Comparison of ENCODE assay signal across 8 mouse cellular contexts in genomic region chr11:69633128-69633866, GRCm38 (mm10). TPM values are rescaled to one million over a fixed set of nuclear protein-coding genes. Genes with fewer than 3 reads are reported as not detected.
DNase-seq lines count a peak whose midpoint lies in the region; ATAC-seq and TF ChIP-seq lines count a peak whose summit lies in the region.
"Had no signal": no experiment of that assay in that cellular context is flagged by ENCODE, and none has a peak within 500 bp of the region (broad histone marks: within the 10 kb centered on the region; RNA-seq: fewer than 3 reads in every experiment).

No protein-coding gene starts in this region.

- H3K4me1 ChIP-seq in bone marrow macrophage, adult 2 months (ENCODE audit: control insufficient read depth, insufficient read depth, low read length), result peaks cover 16% of the 10 kb centered on the region
- H3K4me1 ChIP-seq in forebrain, postnatal 0 days (ENCODE audit: insufficient read depth), result peaks cover 24% of the 10 kb centered on the region
- peaks cover 26% of the 10 kb centered on the region for H3K4me1 ChIP-seq in kidney, embryonic 16.5 days (ENCODE audit: insufficient read depth, low read length)

- peak overlapping the region; percentile 75 for H3K4me2 ChIP-seq in forebrain, postnatal 0 days (ENCODE audit: low read depth)
- H3K4me2 ChIP-seq in kidney, embryonic 16.5 days (replicated peaks; ENCODE audit: low read depth, low read length), result peak overlapping the region; percentile 84

- no peak for TF ChIP-seq CTCF in bone marrow macrophage, adult 2 months (IDR thresholded peaks at IDR 0.05; ENCODE audit: low read depth, low read length)
- no peak for TF ChIP-seq CTCF in forebrain, postnatal 0 days (IDR thresholded peaks at IDR 0.05; ENCODE audit: low read depth)

- H3K27me3 ChIP-seq in forebrain, postnatal 0 days (ENCODE audit: insufficient read depth, low read length), result no peaks in the 10 kb centered on the region
- H3K27me3 ChIP-seq in kidney, embryonic 16.5 days (ENCODE audit: insufficient read depth, low read length), result no peaks in the 10 kb centered on the region

- peak; percentile 44 for ATAC-seq in forebrain, postnatal 0 days
- ATAC-seq in kidney, embryonic 16.5 days (ENCODE audit: low FRiP score, low TSS enrichment), result peak; percentile 69
- ATAC-seq in monocyte, adult 5-6 weeks (replicated peaks; ENCODE audit: insufficient number of reproducible peaks, low FRiP score, low TSS enrichment, poor library complexity, severe bottlenecking), result no peak

- H3K4me3 ChIP-seq in bone marrow macrophage, adult 2 months (ENCODE audit: insufficient read depth, low read length), result peak overlapping the region; percentile 74
- peak overlapping the region; percentile 89 for H3K4me3 ChIP-seq in forebrain, postnatal 0 days (ENCODE audit: low read depth, low read length)
- peak overlapping the region; percentile 96 for H3K4me3 ChIP-seq in kidney, embryonic 16.5 days (ENCODE audit: low read length)
- H3K4me3 ChIP-seq in macrophage (ENCODE audit: inconsistent target), result peak overlapping the region; percentile 71

- H3K27ac ChIP-seq in bone marrow macrophage, adult 2 months (ENCODE audit: insufficient read depth, low read depth, low read length), result peak overlapping the region; percentile 61
- peak overlapping the region; percentile 93 for H3K27ac ChIP-seq in forebrain, postnatal 0 days (ENCODE audit: low read depth, low read length)
- peak overlapping the region; percentile 96 for H3K27ac ChIP-seq in kidney, embryonic 16.5 days (ENCODE audit: low read length)
- H3K27ac ChIP-seq in macrophage, result peak overlapping the region; percentile 37

- WGBS in forebrain, postnatal 0 days, result under 1% methylated on average over 34 of the region's 50 CpGs
- WGBS in kidney, embryonic 16.5 days, result under 1% methylated on average over 43 of the region's 50 CpGs
- WGBS in macrophage (ENCODE audit: missing documents), result 2% methylated on average over 48 of the region's 50 CpGs

- H3K36me3 ChIP-seq in forebrain, postnatal 0 days (ENCODE audit: insufficient read depth), result no peaks in the 10 kb centered on the region
- peaks cover 3% of the 10 kb centered on the region; the same call in 1 of the 2 replicates for H3K36me3 ChIP-seq in kidney, embryonic 16.5 days (ENCODE audit: insufficient read depth, low read length)
- H3K36me3 ChIP-seq in macrophage (ENCODE audit: inconsistent target), result no peaks in the 10 kb centered on the region

- peak; percentile 62 to 65 for DNase-seq in right cerebral cortex, postnatal 10 days (ENCODE audit: low spot score in 2 of 2)
- no peak for DNase-seq in right cerebral cortex, postnatal 25 days
- DNase-seq in forebrain, postnatal 0 days, result peak; percentile 14

- H3K79me2 ChIP-seq in macrophage (ENCODE audit: inconsistent target), result peaks cover 52% of the 10 kb centered on the region

- no peaks in the 10 kb centered on the region for H3K9me3 ChIP-seq in forebrain, postnatal 0 days (ENCODE audit: low read length)
- no peaks in the 10 kb centered on the region for H3K9me3 ChIP-seq in kidney, embryonic 16.5 days (ENCODE audit: low read length)

- peak overlapping the region; percentile 87 for H3K9ac ChIP-seq in forebrain, postnatal 0 days
- peak overlapping the region; percentile 99 for H3K9ac ChIP-seq in kidney, embryonic 16.5 days (replicated peaks; ENCODE audit: low read length)

- no peak for TF ChIP-seq POLR2A in bone marrow macrophage, adult 2 months (IDR thresholded peaks at IDR 0.05; ENCODE audit: borderline replicate concordance, low read depth, low read length)

RNA-seq across cellular contexts. Expression of gene Fxr2, which starts 0.5 kb away (rescaled TPM):
- 54.1 and 64.6 TPM in 2 replicates for polyA plus RNA-seq in bone marrow macrophage, adult 2 months (2012; ENCODE audit: insufficient read depth, insufficient read length, missing spikeins)
- 83.9 and 94.5 TPM in 2 replicates for total RNA-seq in forebrain, postnatal 0 days (2014; rRNA removed)
- polyA plus RNA-seq in forebrain, postnatal 0 days (2015; fragmentation: Nextera tagmentation; extraction: Ambion mirVana), result 23.1 and 25.2 TPM in 2 replicates
- polyA plus RNA-seq in kidney, embryonic 16.5 days (2015; fragmentation: Nextera tagmentation; extraction: Ambion mirVana), result 31.8 and 33.4 TPM in 2 replicates
- total RNA-seq in macrophage (2018; cell fraction: chromatin; rRNA removed), result 100 to 1,000 TPM in 16 of 26 experiments, 10 to 100 TPM in 10; 50.3 to 218 (median 119) TPM
- total RNA-seq in macrophage (2018; cell fraction: cytosol; rRNA removed), result 10 to 100 TPM; 26.5 to 42.9 (median 37.6) TPM
- 10 to 100 TPM; 40.4 to 94.7 (median 62.9) TPM for total RNA-seq in macrophage (2018; cell fraction: nucleus; rRNA removed)
- 36.0 to 36.7 TPM (median 36.3 TPM) in 3 replicates for polyA plus RNA-seq in macrophage (2018)
- total RNA-seq in monocyte, adult 5-6 weeks (2017), result 64.6 to 83.5 TPM (median 67.9 TPM) in 3 replicates

RNA-seq across cellular contexts. Expression of gene Sat2, which starts 11.5 kb away (rescaled TPM):
- 2.5 and 4.3 TPM in 2 replicates for polyA plus RNA-seq in bone marrow macrophage, adult 2 months (2012; ENCODE audit: insufficient read depth, insufficient read length, missing spikeins)
- 8.6 and 18.9 TPM in 2 replicates for total RNA-seq in forebrain, postnatal 0 days (2014; rRNA removed)
- 27.3 and 28.0 TPM in 2 replicates for polyA plus RNA-seq in forebrain, postnatal 0 days (2015; fragmentation: Nextera tagmentation; extraction: Ambion mirVana)
- 21.3 and 24.1 TPM in 2 replicates for polyA plus RNA-seq in kidney, embryonic 16.5 days (2015; fragmentation: Nextera tagmentation; extraction: Ambion mirVana)
- total RNA-seq in macrophage (2018; cell fraction: chromatin; rRNA removed), result 1 to 10 TPM in 15 of 26 experiments, under 1 TPM in 2, not detected in 9; 0.93 to 8.9 (median 1.8) TPM
- total RNA-seq in macrophage (2018; cell fraction: cytosol; rRNA removed), result 1 to 10 TPM in 18 of 26 experiments, under 1 TPM in 8; 0.75 to 2.1 (median 1.2) TPM
- total RNA-seq in macrophage (2018; cell fraction: nucleus; rRNA removed), result 1 to 10 TPM in 16 of 26 experiments, under 1 TPM in 4, not detected in 6; 0.63 to 5.8 (median 1.4) TPM
- polyA plus RNA-seq in macrophage (2018), result 1.6 to 2.2 TPM (median 1.6 TPM) in 3 replicates
- 0.67 TPM in 1 of 3 replicates, not detected in the others for total RNA-seq in monocyte, adult 5-6 weeks (2017)

RNA-seq across cellular contexts. Expression of gene Shbg, which starts 15.6 kb away (rescaled TPM):
- polyA plus RNA-seq in bone marrow macrophage, adult 2 months (2012; ENCODE audit: insufficient read depth, insufficient read length, missing spikeins), result not detected in 2 replicates
- total RNA-seq in forebrain, postnatal 0 days (2014; rRNA removed), result not detected in 2 replicates
- polyA plus RNA-seq in forebrain, postnatal 0 days (2015; fragmentation: Nextera tagmentation; extraction: Ambion mirVana), result not detected in 2 replicates
- 0.17 TPM in 1 of 2 replicates, not detected in the other for polyA plus RNA-seq in kidney, embryonic 16.5 days (2015; fragmentation: Nextera tagmentation; extraction: Ambion mirVana)
- not detected for total RNA-seq in macrophage (2018; cell fraction: chromatin; rRNA removed)
- total RNA-seq in macrophage (2018; cell fraction: cytosol; rRNA removed), result not detected
- not detected for total RNA-seq in macrophage (2018; cell fraction: nucleus; rRNA removed)
- polyA plus RNA-seq in macrophage (2018), result not detected in 3 replicates
- total RNA-seq in monocyte, adult 5-6 weeks (2017), result not detected in 3 replicates
- total RNA-seq: gastrocnemius, postnatal 4 days had no signal

RNA-seq across cellular contexts. Expression of gene Sox15, which starts 21.8 kb away (rescaled TPM):
- polyA plus RNA-seq in bone marrow macrophage, adult 2 months (2012; ENCODE audit: insufficient read depth, insufficient read length, missing spikeins), result not detected in 2 replicates
- not detected in 2 replicates for total RNA-seq in forebrain, postnatal 0 days (2014; rRNA removed)
- not detected in 2 replicates for polyA plus RNA-seq in forebrain, postnatal 0 days (2015; fragmentation: Nextera tagmentation; extraction: Ambion mirVana)
- 0.19 TPM in 1 of 2 replicates, not detected in the other for polyA plus RNA-seq in kidney, embryonic 16.5 days (2015; fragmentation: Nextera tagmentation; extraction: Ambion mirVana)
- total RNA-seq in macrophage (2018; cell fraction: chromatin; rRNA removed), result 1 to 10 TPM in 4 of 26 experiments, under 1 TPM in 1, not detected in 21; 0.92 to 2.4 (median 1.3) TPM
- total RNA-seq in macrophage (2018; cell fraction: cytosol; rRNA removed), result under 1 TPM in 9 of 26 experiments, not detected in 17; 0.16 to 0.54 (median 0.26) TPM
- 1 to 10 TPM in 1 of 26 experiments, under 1 TPM in 2, not detected in 23; 0.67 to 1.2 (median 0.92) TPM for total RNA-seq in macrophage (2018; cell fraction: nucleus; rRNA removed)
- 0.46 TPM in 1 of 3 replicates, not detected in the others for polyA plus RNA-seq in macrophage (2018)
- 4.1 to 8.2 TPM in 2 of 3 replicates, not detected in the other for total RNA-seq in monocyte, adult 5-6 weeks (2017)
- total RNA-seq: gastrocnemius, postnatal 4 days had no signal

RNA-seq across cellular contexts. Expression of gene Atp1b2, which starts 27.6 kb away (rescaled TPM):
- not detected in 2 replicates for polyA plus RNA-seq in bone marrow macrophage, adult 2 months (2012; ENCODE audit: insufficient read depth, insufficient read length, missing spikeins)
- total RNA-seq in forebrain, postnatal 0 days (2014; rRNA removed), result 38.9 and 74.0 TPM in 2 replicates
- 83.2 and 106 TPM in 2 replicates for polyA plus RNA-seq in forebrain, postnatal 0 days (2015; fragmentation: Nextera tagmentation; extraction: Ambion mirVana)
- 12.3 and 14.3 TPM in 2 replicates for polyA plus RNA-seq in kidney, embryonic 16.5 days (2015; fragmentation: Nextera tagmentation; extraction: Ambion mirVana)
- under 1 TPM in 2 of 26 experiments, not detected in 24; 0.38 to 0.54 TPM for total RNA-seq in macrophage (2018; cell fraction: chromatin; rRNA removed)
- total RNA-seq in macrophage (2018; cell fraction: cytosol; rRNA removed), result under 1 TPM in 10 of 26 experiments, not detected in 16; 0.04 to 0.30 (median 0.08) TPM
- total RNA-seq in macrophage (2018; cell fraction: nucleus; rRNA removed), result not detected
- not detected in 3 replicates for polyA plus RNA-seq in macrophage (2018)
- not detected in 3 replicates for total RNA-seq in monocyte, adult 5-6 weeks (2017)

Comparison
In these comparisons a context has a peak if more than half of its experiments do, and no peak if none do; other contexts are left out.
1. H3K27ac ChIP-seq: peak in every context shown above with its lines; median percentile 96 in kidney, embryonic 16.5 days; 93 in forebrain, postnatal 0 days; 61 in bone marrow macrophage, adult 2 months; 37 in macrophage.